Mouse (Mus musculus): Measurements from ENCODE around the gene Gm10837. TPM values are rescaled to one million over a fixed set of nuclear protein-coding genes. Genes with fewer than 3 reads are reported as not detected.

Gm10837 gene
- polyA plus RNA-seq, 1 experiment from 2014 or later: 0.09 TPM

GRCm38 (mm10) chr14:122466756-122467362 is 23.5 kb upstream of the Gm10837 start:
- Histone ChIP-seq H3K4me2 (no peak overlapping the region), H3K4me3 (no peak overlapping the region), H3K9ac (no peak overlapping the region), H3K27me3 (replicated peaks) (peaks cover 100% of the 10 kb centered on the region), H3K36me3 (no peaks in the 10 kb centered on the region), H3K9me3 (no peaks in the 10 kb centered on the region), H3K27ac (replicated peaks) (no peak overlapping the region), H3K4me1 (peaks cover 25% of the 10 kb centered on the region)
- no peak for ATAC-seq (ENCODE audit: extremely low read depth, insufficient number of reproducible peaks, low FRiP score, low TSS enrichment)
- 59% methylated on average over 7 of the region's 7 CpGs for WGBS

DNA sequence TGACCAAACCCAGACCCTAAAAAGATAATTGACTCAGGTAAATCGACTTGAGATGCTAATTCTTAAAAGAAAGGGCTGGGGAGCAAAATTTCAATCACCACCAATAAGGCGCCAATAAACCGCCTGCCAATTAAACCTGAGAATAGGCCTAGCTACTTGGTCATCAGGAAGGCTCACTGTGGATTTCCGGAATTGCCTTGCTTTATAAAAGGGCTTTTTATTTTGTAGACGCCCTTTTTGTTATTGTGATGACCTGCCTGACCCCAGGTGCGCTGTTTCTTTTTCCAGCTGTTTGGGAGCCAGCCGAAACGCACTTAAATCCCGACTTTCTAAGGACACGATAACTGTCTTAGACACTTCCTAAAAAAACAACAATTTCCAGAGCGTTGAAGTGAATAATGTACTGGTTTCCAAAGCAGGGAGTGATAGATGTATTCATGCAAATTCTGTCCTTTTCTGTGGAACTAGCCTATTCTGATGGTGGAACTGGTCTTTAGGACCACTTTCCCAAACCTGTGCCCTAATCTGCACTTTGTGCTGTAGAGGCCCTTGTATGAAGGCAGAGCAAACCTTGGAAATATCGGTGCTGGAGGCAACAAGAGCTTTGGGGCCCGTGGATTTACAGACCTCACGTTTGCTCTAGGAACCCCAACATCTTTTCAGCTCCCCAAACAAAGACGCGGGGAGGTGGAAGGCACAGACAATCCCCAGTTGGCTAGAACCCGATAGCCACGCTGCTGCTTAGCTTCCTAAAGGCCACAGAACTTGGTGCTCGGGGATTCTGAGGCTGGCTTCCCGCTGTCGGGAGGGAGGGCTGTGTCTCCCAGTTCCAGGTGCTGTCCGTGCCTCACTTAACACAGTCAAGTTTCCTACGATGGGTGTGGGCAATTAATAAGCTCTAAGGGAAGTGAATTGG is 22.2 kb upstream of the Gm10837 start:
- no peak overlapping the region for H3K4me3 ChIP-seq
- no peak overlapping the region for H3K27ac ChIP-seq (replicated peaks)
- no peak for ATAC-seq (ENCODE audit: extremely low read depth, insufficient number of reproducible peaks, low FRiP score, low TSS enrichment)
- peaks cover 100% of the 10 kb centered on the region for H3K27me3 ChIP-seq (replicated peaks)
- H3K4me2 ChIP-seq: no peak overlapping the region
- H3K4me1 ChIP-seq: peaks cover 27% of the 10 kb centered on the region
- no peaks in the 10 kb centered on the region for H3K36me3 ChIP-seq
- no peak overlapping the region for H3K9ac ChIP-seq
- no peaks in the 10 kb centered on the region for H3K9me3 ChIP-seq
- 11% methylated on average over 23 of the region's 23 CpGs for WGBS

DNA sequence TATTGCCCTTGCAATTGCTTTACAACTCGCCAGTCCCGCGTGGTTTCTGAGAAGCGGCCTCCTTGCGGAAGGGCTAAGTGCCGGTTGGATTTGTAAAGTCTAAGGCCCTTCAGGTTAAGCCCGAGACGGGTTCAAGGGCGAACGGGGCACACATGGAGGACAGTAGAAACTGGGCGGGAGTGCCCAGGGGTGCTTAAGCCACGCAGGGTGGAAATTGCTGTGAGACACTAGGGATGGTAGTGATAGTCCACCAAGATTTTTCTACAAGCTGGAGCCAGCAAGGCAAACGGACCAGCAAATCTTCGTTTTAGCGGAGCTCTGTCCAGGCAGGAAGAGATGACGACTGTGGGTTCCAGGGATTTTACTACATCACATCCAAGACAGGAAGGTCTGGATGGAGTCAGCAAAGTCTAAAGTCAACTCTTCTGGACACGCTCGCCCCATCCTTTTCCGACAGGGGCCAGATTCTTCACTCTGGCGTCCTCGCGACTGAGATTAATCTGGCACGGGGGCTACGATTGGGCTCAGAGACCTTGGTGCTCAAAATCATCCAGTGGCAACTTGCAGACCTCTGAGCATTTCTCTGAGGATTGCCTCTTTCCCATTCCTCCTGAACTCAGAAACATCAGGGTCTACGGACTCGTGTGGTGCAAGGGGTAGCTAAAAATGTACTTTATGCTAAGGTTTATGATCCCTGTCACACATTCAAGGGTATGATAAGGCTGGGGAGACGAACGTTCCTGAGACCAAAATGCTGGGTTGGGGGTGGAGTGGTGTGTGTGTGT is 21.2 kb upstream of the Gm10837 start:
- ATAC-seq (ENCODE audit: extremely low read depth, insufficient number of reproducible peaks, low FRiP score, low TSS enrichment): no peak
- Histone ChIP-seq H3K4me1 (peaks cover 22% of the 10 kb centered on the region), H3K27ac (replicated peaks) (no peak overlapping the region), H3K9me3 (no peaks in the 10 kb centered on the region), H3K27me3 (replicated peaks) (peaks cover 100% of the 10 kb centered on the region), H3K36me3 (no peaks in the 10 kb centered on the region), H3K4me2 (no peak overlapping the region), H3K9ac (no peak overlapping the region), H3K4me3 (no peak overlapping the region)
- WGBS: 3% methylated on average over 28 of the region's 28 CpGs

DNA sequence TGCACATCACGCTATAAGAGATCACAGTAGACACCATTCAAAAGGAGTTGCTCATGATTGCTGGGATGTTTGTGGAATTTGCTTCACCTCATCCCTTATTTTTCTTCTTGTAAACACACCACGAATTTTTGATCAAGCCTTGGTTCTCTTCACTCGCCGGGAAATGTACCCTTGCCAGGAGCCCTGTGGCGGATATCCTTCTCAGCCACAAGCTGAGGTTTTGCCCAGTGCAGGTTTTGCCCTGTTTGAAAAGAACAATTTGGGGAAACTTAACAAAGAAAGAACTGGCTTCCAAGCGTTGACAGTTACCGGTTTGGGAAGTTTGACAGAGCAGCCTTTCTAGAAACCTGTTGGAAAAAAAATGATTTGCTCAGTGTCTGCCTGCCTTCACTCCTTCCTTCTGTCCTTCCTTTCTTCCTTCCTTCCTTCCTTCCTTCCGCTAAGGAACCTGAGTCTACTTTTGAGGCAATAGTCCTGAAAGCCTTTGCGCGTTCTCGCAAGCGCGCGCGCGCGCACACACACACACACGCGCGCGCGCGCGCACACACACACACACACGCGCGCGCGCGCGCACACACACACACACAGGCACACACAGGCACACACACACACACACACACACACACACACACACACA is 18.8 kb upstream of the Gm10837 start:
- no peak for ATAC-seq (ENCODE audit: extremely low read depth, insufficient number of reproducible peaks, low FRiP score, low TSS enrichment)
- no peaks in the 10 kb centered on the region for H3K9me3 ChIP-seq
- no peak overlapping the region for H3K4me3 ChIP-seq
- H3K36me3 ChIP-seq: no peaks in the 10 kb centered on the region
- H3K9ac ChIP-seq: no peak overlapping the region
- H3K4me1 ChIP-seq: peaks cover 31% of the 10 kb centered on the region
- H3K27ac ChIP-seq (replicated peaks): no peak overlapping the region
- WGBS: 22% methylated on average over 11 of the region's 31 CpGs
- H3K4me2 ChIP-seq: no peak overlapping the region
- H3K27me3 ChIP-seq (replicated peaks): peaks cover 100% of the 10 kb centered on the region

DNA sequence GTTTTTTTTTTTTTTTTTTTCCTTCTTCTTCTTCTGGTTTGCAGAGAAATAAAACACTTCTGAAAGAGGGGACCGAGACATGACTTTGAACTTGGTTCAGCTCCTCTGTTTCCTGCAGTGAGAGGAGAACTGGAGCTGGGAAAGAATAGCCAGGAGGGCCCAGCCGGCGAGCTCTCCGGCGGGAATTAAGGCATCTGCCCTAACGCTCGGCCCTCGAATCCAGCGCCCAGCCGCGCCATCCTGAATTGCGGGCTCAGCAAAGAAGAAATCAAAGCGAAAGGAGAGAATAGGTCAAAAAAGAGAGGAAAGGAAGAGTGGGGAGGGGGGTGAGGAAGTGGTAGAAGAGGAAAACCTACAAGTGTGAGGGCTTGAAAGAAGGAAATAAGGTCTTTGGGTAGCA is 18.2 kb upstream of the Gm10837 start:
- Histone ChIP-seq H3K4me1 (peaks cover 31% of the 10 kb centered on the region), H3K27ac (replicated peaks) (no peak overlapping the region), H3K9me3 (no peaks in the 10 kb centered on the region), H3K9ac (no peak overlapping the region), H3K4me3 (no peak overlapping the region), H3K36me3 (no peaks in the 10 kb centered on the region), H3K4me2 (no peak overlapping the region), H3K27me3 (replicated peaks) (peaks cover 100% of the 10 kb centered on the region)
- under 1% methylated on average over 13 of the region's 13 CpGs for WGBS
- no peak for ATAC-seq (ENCODE audit: extremely low read depth, insufficient number of reproducible peaks, low FRiP score, low TSS enrichment)

DNA sequence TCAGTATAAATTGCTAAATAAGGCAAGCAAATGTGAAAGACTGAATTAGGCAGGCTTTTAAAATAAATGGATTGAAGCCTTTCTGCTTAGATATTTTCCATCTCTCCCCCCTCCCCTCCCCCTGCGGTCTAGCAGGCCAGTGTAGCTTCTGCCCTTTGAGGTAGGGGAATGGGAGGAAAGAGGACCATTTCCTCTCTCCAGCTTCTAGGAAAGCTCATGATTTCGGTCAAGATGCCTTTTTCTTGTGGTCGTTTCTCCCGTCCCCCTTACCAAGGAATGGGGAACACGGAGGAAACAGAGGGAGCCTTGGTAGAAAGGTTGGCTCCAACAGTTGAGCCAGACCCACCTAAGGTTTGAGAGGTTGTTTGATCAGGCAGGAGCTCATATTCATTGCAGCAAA is 17.7 kb upstream of the Gm10837 start:
- WGBS: 2% methylated on average over 5 of the region's 5 CpGs
- Histone ChIP-seq H3K4me3 (no peak overlapping the region), H3K36me3 (no peaks in the 10 kb centered on the region), H3K4me1 (peaks cover 31% of the 10 kb centered on the region), H3K9ac (no peak overlapping the region), H3K4me2 (no peak overlapping the region), H3K9me3 (no peaks in the 10 kb centered on the region), H3K27me3 (replicated peaks) (peaks cover 100% of the 10 kb centered on the region), H3K27ac (replicated peaks) (no peak overlapping the region)
- ATAC-seq (ENCODE audit: extremely low read depth, insufficient number of reproducible peaks, low FRiP score, low TSS enrichment): no peak

GRCm38 (mm10) chr14:122473211-122473751 is 17.1 kb upstream of the Gm10837 start:
- no peak overlapping the region for H3K27ac ChIP-seq (replicated peaks)
- no peak overlapping the region for H3K4me2 ChIP-seq
- peaks cover 100% of the 10 kb centered on the region for H3K27me3 ChIP-seq (replicated peaks)
- no peaks in the 10 kb centered on the region for H3K9me3 ChIP-seq
- peak overlapping the region; percentile 56; the same call in 1 of the 2 replicates for H3K4me3 ChIP-seq
- H3K9ac ChIP-seq: no peak overlapping the region
- 2% methylated on average over 17 of the region's 17 CpGs for WGBS
- no peak for ATAC-seq (ENCODE audit: extremely low read depth, insufficient number of reproducible peaks, low FRiP score, low TSS enrichment)
- peaks cover 31% of the 10 kb centered on the region for H3K4me1 ChIP-seq
- H3K36me3 ChIP-seq: no peaks in the 10 kb centered on the region

DNA sequence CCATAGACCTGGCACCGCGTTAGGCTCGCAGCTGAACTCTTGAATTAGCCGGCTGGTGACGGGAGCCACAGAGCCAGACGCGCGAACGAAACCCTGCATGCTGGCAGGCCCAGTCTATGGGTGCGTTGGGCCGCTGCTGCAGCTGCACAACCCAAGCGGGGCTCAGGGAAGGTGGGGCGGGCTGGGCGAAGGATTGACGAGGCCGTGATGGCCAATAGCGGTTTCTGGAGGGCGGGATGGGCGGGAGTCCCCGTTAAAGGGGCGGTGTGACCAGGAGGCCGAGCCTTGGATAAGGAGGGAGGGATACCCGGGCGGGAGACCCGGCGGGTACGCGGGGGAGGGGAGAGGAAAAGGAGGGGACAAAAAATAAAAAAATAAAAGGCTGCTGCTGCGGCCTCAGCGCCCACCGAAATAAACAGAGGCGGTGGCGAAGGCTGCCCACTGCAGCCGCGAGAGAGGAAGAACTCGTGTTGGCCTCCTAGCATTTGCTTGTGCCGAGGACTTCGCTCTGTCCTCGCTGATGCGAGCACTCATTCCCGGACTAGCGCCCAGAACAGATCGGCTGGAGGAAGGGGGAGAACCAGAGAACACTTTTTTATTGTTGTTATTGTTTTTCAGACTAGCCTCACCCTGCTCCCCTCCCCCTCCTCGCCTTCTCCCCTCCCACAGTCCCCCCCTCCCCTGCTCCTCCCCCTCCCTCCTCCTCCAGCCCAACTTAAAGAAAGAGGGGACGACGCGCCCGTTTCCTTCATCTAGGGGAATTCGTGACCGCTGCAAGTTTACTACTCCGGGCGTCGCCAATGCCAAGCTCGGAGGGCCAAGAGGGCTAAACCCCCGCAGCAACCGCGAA is 16.1 kb upstream of the Gm10837 start:
- peaks cover 35% of the 10 kb centered on the region for H3K4me1 ChIP-seq
- H3K4me3 ChIP-seq: peak overlapping the region; percentile 56
- ATAC-seq (ENCODE audit: extremely low read depth, insufficient number of reproducible peaks, low FRiP score, low TSS enrichment): no peak
- peaks cover 98% of the 10 kb centered on the region for H3K27me3 ChIP-seq (replicated peaks)
- H3K27ac ChIP-seq (replicated peaks): no peak overlapping the region
- H3K9ac ChIP-seq: no peak overlapping the region
- no peaks in the 10 kb centered on the region for H3K9me3 ChIP-seq
- WGBS: 1% methylated on average over 54 of the region's 57 CpGs
- H3K4me2 ChIP-seq: peak overlapping the region; percentile 79
- no peaks in the 10 kb centered on the region for H3K36me3 ChIP-seq

DNA sequence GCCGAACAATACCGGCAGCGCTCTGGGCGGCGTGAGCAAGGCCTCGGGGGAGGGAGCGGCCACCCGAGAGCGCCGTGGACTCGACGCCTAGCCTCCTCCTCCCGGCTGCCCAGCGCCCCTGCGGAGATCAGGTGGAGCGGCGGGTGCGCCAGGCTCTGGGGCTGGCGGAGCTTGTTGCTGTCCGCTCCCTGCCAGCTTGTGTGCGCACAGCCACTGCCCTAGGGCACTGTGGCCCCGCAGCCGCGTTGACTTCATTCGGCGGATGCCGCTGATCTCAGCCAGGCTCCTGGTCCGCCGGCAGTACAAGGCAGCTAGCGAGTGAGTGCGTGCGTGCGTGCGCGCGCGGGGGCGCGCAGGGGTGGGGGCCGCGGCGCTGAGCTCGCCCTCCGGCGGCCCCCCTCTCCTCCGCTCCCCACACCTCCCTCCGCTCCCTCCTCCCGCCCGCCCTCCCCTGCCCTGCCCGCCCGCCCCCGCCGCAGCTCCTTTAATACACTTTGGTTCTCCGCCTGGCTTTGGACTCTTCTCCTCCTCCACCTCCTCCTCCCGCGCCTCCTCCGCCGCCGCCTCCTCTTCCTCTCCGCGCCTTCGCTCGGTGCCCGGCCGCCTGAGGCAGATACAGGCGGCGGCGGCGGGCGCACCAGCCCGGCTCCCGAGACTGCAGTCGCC is 15.4 kb upstream of the Gm10837 start, which contains the start of gene Zic2:
Gene Zic2, plus strand, starts transcription at position 545 of the 666 bp plus-strand sequence.
- H3K9ac ChIP-seq: peak within 1 kb of the TSS; percentile 17; the same call in 1 of the 2 replicates
- peak within 1 kb of the TSS; percentile 79 for H3K4me2 ChIP-seq
- H3K36me3 ChIP-seq: no peaks in the 10 kb centered on the region
- peaks cover 98% of the 10 kb centered on the region for H3K27me3 ChIP-seq (replicated peaks)
- ATAC-seq (ENCODE audit: extremely low read depth, insufficient number of reproducible peaks, low FRiP score, low TSS enrichment): no peak
- no peaks in the 10 kb centered on the region for H3K9me3 ChIP-seq
- peak within 1 kb of the TSS; percentile 56 for H3K4me3 ChIP-seq
- H3K27ac ChIP-seq (replicated peaks): no peak within 1 kb of the TSS
- under 1% methylated on average over 47 of the region's 73 CpGs for WGBS
- H3K4me1 ChIP-seq: peaks cover 35% of the 10 kb centered on the region
